Mouse (Mus musculus) lung, postnatal 0 days (tissue): Measurements from ENCODE around the gene Cenpt.

Experiments used
- CTCF ChIP-seq: IDR thresholded peaks from 2 replicates; pipeline ENCODE4 v1.5.1; 2016; ENCODE audit warnings: antibody characterized with exemption, mild to moderate bottlenecking
- EP300 ChIP-seq: IDR thresholded peaks from 2 replicates; pipeline ENCODE4 v1.6.1; 2016; ENCODE audit warnings: antibody characterized with exemption, mild to moderate bottlenecking, control low read depth

DNA sequence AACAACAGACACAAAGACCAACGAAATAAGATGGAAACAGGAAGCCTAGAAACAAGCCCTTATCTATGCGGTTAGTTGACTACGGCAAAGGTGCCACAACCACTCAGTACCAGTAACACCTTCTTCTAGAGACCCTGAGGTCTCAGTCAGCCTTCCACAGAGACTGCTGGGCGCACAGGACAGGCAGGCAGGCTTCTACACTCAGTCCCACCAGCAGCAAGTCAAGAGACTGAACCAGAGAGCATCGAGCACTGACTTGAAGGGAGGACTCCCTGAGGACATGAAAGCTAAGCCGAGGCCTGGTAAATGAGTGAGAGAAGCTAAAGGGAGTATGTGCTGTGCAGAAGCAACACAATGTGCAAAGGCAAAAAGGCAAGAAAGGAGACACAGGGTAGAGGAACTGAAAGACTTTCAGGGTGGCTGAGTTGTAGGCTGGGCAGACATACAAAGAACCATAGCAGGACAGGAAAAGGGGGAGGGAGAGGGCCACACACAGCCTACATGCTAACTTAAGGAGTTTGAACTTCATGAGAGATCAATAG lies 42.8 kb downstream of the Cenpt start:
- no peak; the same call in 1 of the 2 replicates for TF ChIP-seq CTCF
- TF ChIP-seq EP300 = no peak
